Mouse (Mus musculus) embryo, embryonic 9.5 days (tissue): ENCODE data around the gene Exosc9.

Experiments used
- DNase-seq: peaks from one replicate; pipeline ENCODE4 v3.0.0-alpha.2; 2017; ENCODE audit errors: extremely low spot score

Gene Exosc9

GRCm38 (mm10) chr3:36552406-36553047, at the start of gene Exosc9:
TSS of gene Exosc9 (plus strand) at chr3:36552606.
- peak; percentile 97 for DNase-seq

GRCm38 (mm10) chr3:36505306-36505705, 47.1 kb upstream of the Exosc9 start:
- DNase-seq = no peak

GRCm38 (mm10) chr3:36505809-36506735, 46.3 kb upstream of the Exosc9 start:
- DNase-seq = no peak

- DNase-seq = no peak
These were observed 40.9 kb upstream of the Exosc9 start for GRCm38 (mm10) chr3:36511491-36511890.

GRCm38 (mm10) chr3:36516196-36516595, 36.2 kb upstream of the Exosc9 start:
- no peak for DNase-seq

- peak; percentile 53 for DNase-seq
These were observed 31.0 kb upstream of the Exosc9 start, which contains the start of gene Gm11549 for GRCm38 (mm10) chr3:36521073-36522060. TSS of gene Gm11549 (minus strand) at chr3:36521813.

GRCm38 (mm10) chr3:36522137-36522536, 30.3 kb upstream of the Exosc9 start:
- no peak for DNase-seq

- DNase-seq = no peak
These were observed 27.9 kb upstream of the Exosc9 start for GRCm38 (mm10) chr3:36524466-36524865.

GRCm38 (mm10) chr3:36530345-36530744, 22.1 kb upstream of the Exosc9 start:
- DNase-seq = no peak

GRCm38 (mm10) chr3:36530781-36531180, 21.6 kb upstream of the Exosc9 start:
- no peak for DNase-seq

- no peak for DNase-seq
These were observed 21.2 kb upstream of the Exosc9 start for GRCm38 (mm10) chr3:36531242-36531641.

- DNase-seq = peak; percentile 42
These were observed 20.3 kb upstream of the Exosc9 start for GRCm38 (mm10) chr3:36531979-36532542.

- no peak for DNase-seq
These were observed 19.7 kb upstream of the Exosc9 start for GRCm38 (mm10) chr3:36532738-36533137.

GRCm38 (mm10) chr3:36533201-36533672, 19.2 kb upstream of the Exosc9 start:
- no peak for DNase-seq

GRCm38 (mm10) chr3:36536041-36536440, 16.4 kb upstream of the Exosc9 start:
- no peak for DNase-seq

GRCm38 (mm10) chr3:36537701-36538470, 14.5 kb upstream of the Exosc9 start:
- DNase-seq = no peak

GRCm38 (mm10) chr3:36540756-36541155, 11.7 kb upstream of the Exosc9 start:
- no peak for DNase-seq

GRCm38 (mm10) chr3:36541399-36541798, 11.0 kb upstream of the Exosc9 start:
- DNase-seq = no peak

GRCm38 (mm10) chr3:36544961-36545360, 7.4 kb upstream of the Exosc9 start:
- no peak for DNase-seq

- DNase-seq = peak; percentile 49
These were observed 1.1 kb upstream of the Exosc9 start for GRCm38 (mm10) chr3:36551343-36551742.
